Mouse (Mus musculus) sigmoid colon, adult 10 weeks (tissue): Measurements from ENCODE around the gene Dnase1l2. TPM values are rescaled to one million over a fixed set of nuclear protein-coding genes. Genes with fewer than 3 reads are reported as not detected.

ENCODE experiments used
- polyA plus RNA-seq: library from polyadenylated mRNA; stranded (reverse); fragments of 350-450 nt; fragmentation: Illumina TruSeq; extraction: RNeasy Lipid Tissue Mini Kit (QIAGEN cat#74804); gene quantifications from one replicate; pipeline ENCODE4 v1.2.3, GENCODE M21; 2014; ENCODE audit warnings: low read depth, low replicate concordance

The Dnase1l2 gene
- 0.50 TPM for polyA plus RNA-seq

GRCm38 (mm10) chr17:24442632-24443155, at the start of gene Dnase1l2:
TSS of gene Dnase1l2 (minus strand) at chr17:24443105.

GRCm38 (mm10) chr17:24488186-24488661, 45.3 kb upstream of the Dnase1l2 start, which contains the start of gene Caskin1:
TSS of gene Caskin1 (plus strand) at chr17:24488601.

GRCm38 (mm10) chr17:24478663-24479380, 35.9 kb upstream of the Dnase1l2 start, which contains the start of gene Mlst8:
TSS of gene Mlst8 (minus strand) at chr17:24479078.

DNA sequence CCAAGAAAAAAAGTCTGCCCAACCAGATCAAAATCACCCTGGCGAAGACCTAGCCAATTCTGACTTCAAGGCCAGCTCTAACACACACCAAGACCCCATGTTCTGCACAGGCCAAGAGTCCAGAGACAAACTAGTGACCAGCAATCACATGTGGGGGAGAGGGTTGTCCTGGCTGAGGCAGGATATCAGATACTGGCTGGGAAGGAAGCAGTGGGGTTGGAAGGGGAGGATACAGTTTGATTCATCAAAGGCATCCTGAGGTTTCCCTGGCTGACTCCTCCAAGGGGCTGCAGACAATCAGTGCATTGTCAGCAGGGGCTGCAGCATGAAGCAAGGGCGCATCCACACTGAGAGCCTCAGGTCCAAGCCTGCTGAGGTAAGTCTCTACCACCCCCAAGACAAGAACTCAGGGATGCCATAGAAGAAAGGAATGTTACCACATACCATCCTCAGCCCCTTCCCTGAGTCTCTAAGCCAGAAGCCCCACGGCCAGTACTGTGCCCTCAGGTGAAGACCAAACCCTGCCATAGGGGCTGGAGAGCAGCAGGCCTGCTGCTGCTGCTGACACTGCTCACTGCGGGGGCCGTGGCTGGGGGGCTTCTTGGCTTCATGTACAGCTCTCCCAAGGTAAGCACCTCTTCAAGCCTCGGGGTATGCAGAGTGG, 30.8 kb upstream of the Dnase1l2 start, which contains the start of gene Bricd5:
Bricd5 (plus strand) TSS at position 273 of the 664 bp plus-strand sequence.

DNA sequence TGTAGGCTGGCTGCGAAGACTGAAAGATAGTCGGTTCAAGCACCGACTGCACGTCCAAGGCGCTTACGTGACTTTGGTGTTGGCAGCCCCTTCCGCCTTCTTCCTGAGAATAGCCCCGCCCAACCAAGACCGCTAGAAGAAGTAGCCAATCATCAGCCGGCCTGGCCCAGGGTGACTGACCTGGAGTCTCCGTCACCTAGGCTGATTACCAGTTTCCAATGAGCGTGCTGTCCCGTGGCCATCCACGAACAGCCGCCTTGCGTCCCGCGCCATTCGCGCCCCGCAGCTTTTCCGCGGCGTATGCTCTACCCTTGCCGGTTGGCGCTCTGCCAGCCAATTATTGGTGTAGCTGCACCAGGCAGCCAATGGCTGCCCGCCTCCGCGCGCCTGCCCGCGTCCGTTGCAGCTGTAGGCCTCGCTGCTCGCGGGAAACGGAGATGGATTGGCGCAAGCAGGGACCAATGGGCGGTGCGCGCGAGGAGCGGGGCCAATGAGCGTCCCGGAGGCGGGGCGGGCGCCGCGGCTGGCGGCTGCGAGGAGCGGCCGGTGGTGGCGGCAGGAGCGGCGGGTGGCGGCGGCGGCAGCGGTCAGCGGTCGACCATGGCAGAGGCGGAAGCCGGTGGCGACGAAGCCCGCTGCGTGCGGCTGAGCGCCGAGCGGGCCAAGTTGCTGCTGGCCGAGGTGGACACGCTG, 27.2 kb upstream of the Dnase1l2 start, which contains the start of the genes E4f1 and Pgp:
E4f1 (minus strand) TSS at position 404 of the 693 bp plus-strand sequence.
Pgp (plus strand) TSS at position 483 of the 693 bp plus-strand sequence.

GRCm38 (mm10) chr17:24426471-24427169, 16.3 kb downstream of the Dnase1l2 start, which contains the start of gene Eci1:
TSS of gene Eci1 (plus strand) at chr17:24426641.

GRCm38 (mm10) chr17:24414230-24414976, 28.5 kb downstream of the Dnase1l2 start, which contains the start of gene Rnps1:
TSS of gene Rnps1 (plus strand) at chr17:24414565.

Other genes starting within 250 kb of the Dnase1l2 start
- 21.1 TPM for gene Tbc1d24, start 237.5 kb downstream of the Dnase1l2 start, polyA plus RNA-seq
- gene Ntn3, start 233.6 kb downstream of the Dnase1l2 start, polyA plus RNA-seq, result 0.16 TPM
- gene Tedc2, start 222.3 kb downstream of the Dnase1l2 start, polyA plus RNA-seq, result 2.2 TPM
- 0.98 TPM for gene Ccnf, start 191.6 kb downstream of the Dnase1l2 start, polyA plus RNA-seq
- gene Abca17, start 92.0 kb downstream of the Dnase1l2 start, polyA plus RNA-seq, result not detected
- 6.7 TPM for gene Abca3, start 91.2 kb downstream of the Dnase1l2 start, polyA plus RNA-seq
- 57.2 TPM for gene Rnps1, start 28.5 kb downstream of the Dnase1l2 start, polyA plus RNA-seq
- 15.6 TPM for gene Eci1, start 16.5 kb downstream of the Dnase1l2 start, polyA plus RNA-seq
- gene E4f1, start 27.2 kb upstream of the Dnase1l2 start, polyA plus RNA-seq, result 1.5 TPM
- gene Pgp, start 27.3 kb upstream of the Dnase1l2 start, polyA plus RNA-seq, result 35.8 TPM
- not detected for gene Bricd5, start 30.8 kb upstream of the Dnase1l2 start, polyA plus RNA-seq
- 3.3 TPM for gene Mlst8, start 36.0 kb upstream of the Dnase1l2 start, polyA plus RNA-seq
- 0.09 TPM for gene Caskin1, start 45.5 kb upstream of the Dnase1l2 start, polyA plus RNA-seq
- gene Traf7, start 84.8 kb upstream of the Dnase1l2 start, polyA plus RNA-seq, result 12.6 TPM
- 0.35 TPM for gene Rab26, start 91.1 kb upstream of the Dnase1l2 start, polyA plus RNA-seq
- 12.2 TPM for gene Pkd1, start 106.7 kb upstream of the Dnase1l2 start, polyA plus RNA-seq
- 12.6 TPM for gene Tsc2, start 189.5 kb upstream of the Dnase1l2 start, polyA plus RNA-seq
- gene Nthl1, start 189.6 kb upstream of the Dnase1l2 start, polyA plus RNA-seq, result 0.35 TPM
- 6.4 TPM for gene Slc9a3r2, start 207.2 kb upstream of the Dnase1l2 start, polyA plus RNA-seq
- not detected for gene Npw, start 215.4 kb upstream of the Dnase1l2 start, polyA plus RNA-seq
- gene Zfp598, start 226.6 kb upstream of the Dnase1l2 start, polyA plus RNA-seq, result 3.1 TPM
- gene Syngr3, start 246.8 kb upstream of the Dnase1l2 start, polyA plus RNA-seq, result 1.1 TPM